Mouse (Mus musculus) olfactory bulb, adult 2 months (tissue): ENCODE data around the gene Rasl12.

ENCODE experiments used
- CTCF ChIP-seq: fragments of 200-500 bp; IDR thresholded peaks from 2 replicates; pipeline ENCODE4 v1.5.1; 2012; ENCODE audit warnings: low read depth, mild to moderate bottlenecking, low read length, moderate library complexity; ENCODE audit not compliant: insufficient read depth
- POLR2A ChIP-seq: fragments of 200-500 bp; IDR thresholded peaks from 2 replicates; pipeline ENCODE4 v1.6.1; 2012; ENCODE audit warnings: mild to moderate bottlenecking, low read depth, low read length, moderate library complexity; ENCODE audit not compliant: insufficient read depth

DNA sequence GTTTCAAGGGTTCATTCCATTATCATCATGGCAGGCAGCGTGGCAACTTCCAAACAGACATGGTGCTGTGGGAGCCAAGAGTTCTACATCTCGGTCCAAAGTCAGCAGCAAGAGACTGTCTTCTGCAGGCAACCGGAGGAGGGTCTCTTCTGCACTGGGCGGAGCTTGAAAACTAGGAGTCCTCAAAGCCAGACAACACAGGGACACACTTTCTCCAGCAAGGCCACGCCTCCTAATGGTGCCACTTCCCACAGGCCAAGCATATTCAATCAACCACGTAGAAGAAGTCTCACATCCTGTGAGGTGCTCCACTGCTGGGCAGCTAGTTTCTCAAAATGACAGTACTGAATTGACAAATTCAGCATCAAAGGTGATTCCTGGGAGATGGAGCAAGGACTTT, 49.6 kb downstream of the Rasl12 start:
- no peak for TF ChIP-seq CTCF
- no peak for TF ChIP-seq POLR2A
